Mouse (Mus musculus) bone marrow macrophage, adult 2 months (primary cell): ENCODE measurements around the gene Zfp607b.

Experiments
- CTCF ChIP-seq: IDR thresholded peaks from 2 replicates; pipeline ENCODE4 v1.5.1; 2012; ENCODE audit warnings: low read depth, mild to moderate bottlenecking, low read length, moderate library complexity
- POLR2A ChIP-seq: IDR thresholded peaks from 2 replicates; pipeline ENCODE4 v1.6.1; 2012; ENCODE audit warnings: mild to moderate bottlenecking, low read depth, low read length, borderline replicate concordance

DNA sequence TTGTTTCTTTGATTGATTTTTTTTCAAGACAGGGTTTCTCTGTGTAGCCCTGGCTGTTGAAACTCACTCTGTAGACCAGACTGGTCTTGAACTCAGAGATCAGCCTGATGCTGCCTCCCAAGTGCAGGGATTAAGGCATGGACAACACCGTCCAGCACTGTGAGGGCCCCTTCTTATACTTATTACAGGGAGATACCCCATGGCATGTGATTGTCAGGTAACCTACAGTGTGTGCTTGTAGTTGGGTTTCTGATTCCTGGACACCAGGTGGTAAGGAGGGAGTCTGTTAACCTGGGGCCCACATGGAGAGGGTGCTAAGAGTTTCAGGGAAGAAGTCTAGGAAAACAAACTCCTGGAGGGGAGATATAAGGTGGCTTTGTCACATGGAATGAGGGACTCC lies 2.1 kb upstream of the Zfp607b start:
- TF ChIP-seq POLR2A: no peak
- no peak for TF ChIP-seq CTCF
